Mouse (Mus musculus) heart, adult 2 months (tissue): Measurements from ENCODE around the gene Cfap221. TPM values are rescaled to one million over a fixed set of nuclear protein-coding genes. Genes with fewer than 3 reads are reported as not detected.

Experiments used
- DNase-seq, 2 experiments: peaks; one replicate each; pipeline ENCODE4 v3.0.0; 2021
- H3K27ac ChIP-seq: fragments of 200-600 bp; 2 replicates; pipeline ENCODE4 v1.8.1; 2022
- H3K27me3 ChIP-seq: fragments of 200-500 bp; 2 replicates; pipeline ENCODE4 v1.6.1; 2012; ENCODE audit warnings: mild to moderate bottlenecking, low read length, inconsistent platforms, mixed read lengths; ENCODE audit not compliant: control insufficient read depth, insufficient read depth
- H3K36me3 ChIP-seq: fragments of 200-500 bp; 2 replicates; pipeline ENCODE4 v1.6.1; 2012; ENCODE audit warnings: low read length, inconsistent platforms; ENCODE audit not compliant: control insufficient read depth, insufficient read depth
- H3K4me1 ChIP-seq: fragments of 200-500 bp; 2 replicates; pipeline ENCODE4 v1.6.1; 2011; ENCODE audit warnings: low read length; ENCODE audit not compliant: control insufficient read depth, insufficient read depth
- H3K4me3 ChIP-seq: fragments of 200-600 bp; 2 replicates; pipeline ENCODE4 v1.8.1; 2022
- H3K79me2 ChIP-seq: fragments of 200-500 bp; replicated peaks from 2 replicates; pipeline ENCODE4 v1.6.1; 2012; ENCODE audit warnings: mild to moderate bottlenecking, inconsistent platforms, low read length, moderate library complexity, mixed read lengths; ENCODE audit not compliant: control insufficient read depth, insufficient read depth
- H3K9ac ChIP-seq: fragments of 200-500 bp; 2 replicates; pipeline ENCODE4 v1.6.1; 2012; ENCODE audit warnings: low read depth, mild to moderate bottlenecking, control low read depth, inconsistent platforms, low read length, mixed read lengths
- CTCF ChIP-seq: fragments of 200-600 bp; IDR thresholded peaks from 2 replicates; pipeline ENCODE4 v1.8.1; 2022; ENCODE audit warnings: antibody characterized with exemption, mild to moderate bottlenecking, moderate library complexity
- EP300 ChIP-seq: fragments of 200-500 bp; IDR thresholded peaks from 2 replicates; pipeline ENCODE4 v1.6.1; 2011; ENCODE audit warnings: low read depth, low read length, control low read depth; ENCODE audit not compliant: insufficient read depth
- POLR2A ChIP-seq: fragments of 200-500 bp; IDR thresholded peaks from 2 replicates; pipeline ENCODE4 v1.6.1; 2011; ENCODE audit warnings: mild to moderate bottlenecking, low read depth, low read length, control low read depth; ENCODE audit not compliant: insufficient read depth
- WGBS: fragments of 180-500 bp; shearing (Covaris S2); methylation state at CpG from one replicate; pipeline ENCODE4 v1.1.7; 2018; 5-methylcytosine and 5-hydroxymethylcytosine counted together
- intact Hi-C: fragments of 180-260 bp; cut with DNase I; formaldehyde crosslinking; loops from one replicate; pipeline ENCODE4 v1.15.1; 2025
- polyA plus RNA-seq: library from polyadenylated mRNA; depleted of rRNA; stranded (reverse); fragments of >200 nt; gene quantifications from 2 replicates; pipeline ENCODE4 v1.2.3, GENCODE M21; 2012
- total RNA-seq, 2 experiments: library from RNA; stranded (reverse); gene quantifications; 2 replicates each; pipeline ENCODE4 v1.2.3; 2021

Gene Cfap221
- total and polyA plus RNA-seq, 3 experiments: 0.25 TPM; not detected in 2

DNA sequence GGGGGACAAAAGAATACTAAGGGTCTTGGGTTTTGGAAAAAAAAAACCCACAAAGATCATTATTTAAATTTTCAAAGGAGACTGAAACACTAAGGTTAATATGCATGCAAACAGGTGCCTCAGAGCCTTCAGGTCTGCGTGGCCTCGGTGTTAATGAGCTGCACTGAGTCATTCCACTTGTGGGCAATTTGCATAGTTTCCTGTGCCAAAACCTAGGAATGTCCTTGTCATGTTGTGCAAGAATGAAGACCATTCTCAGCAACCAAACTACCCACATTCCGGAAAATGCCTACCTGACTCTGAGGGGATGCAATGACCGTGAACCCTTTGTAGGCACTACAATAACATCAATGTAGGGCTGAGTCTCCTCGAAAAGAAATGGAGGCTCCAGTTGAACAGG, 10.5 kb downstream of the Cfap221 start:
- H3K4me3 ChIP-seq: no peak overlapping the region
- no peaks in the 10 kb centered on the region for H3K4me1 ChIP-seq
- no peak for DNase-seq
- no peak overlapping the region for H3K27ac ChIP-seq
- no peak overlapping the region for H3K9ac ChIP-seq
- H3K36me3 ChIP-seq: no peaks in the 10 kb centered on the region
- no peaks in the 10 kb centered on the region for H3K79me2 ChIP-seq
- 82% methylated on average over 5 of the region's 5 CpGs for WGBS
- no peaks in the 10 kb centered on the region for H3K27me3 ChIP-seq
- TF ChIP-seq POLR2A (no peak), CTCF (no peak), EP300 (no peak)
- intact Hi-C loops: no loop called here

DNA sequence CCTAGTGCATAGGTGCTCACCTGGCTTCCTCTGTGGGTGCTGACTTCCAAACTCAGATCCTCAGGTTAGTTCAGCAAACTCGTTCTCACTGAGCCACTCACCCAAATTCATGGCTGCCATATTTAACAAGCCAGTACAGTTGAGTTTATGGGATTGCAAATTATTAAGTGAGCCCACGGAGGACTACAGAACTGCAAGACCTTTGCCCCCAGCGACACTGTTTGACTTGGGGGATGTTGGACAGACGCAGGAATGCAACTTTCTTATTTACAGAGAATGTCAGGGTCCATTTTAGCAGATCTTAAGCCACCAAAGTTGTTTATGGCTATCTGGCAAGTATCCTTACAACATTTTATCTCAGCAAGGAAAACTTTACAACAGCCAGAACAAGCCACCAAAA, 21.9 kb downstream of the Cfap221 start:
- no peak for DNase-seq
- WGBS: 71% methylated on average over 4 of the region's 4 CpGs
- Histone ChIP-seq H3K27ac (no peak overlapping the region), H3K9ac (no peak overlapping the region), H3K4me1 (no peaks in the 10 kb centered on the region), H3K4me3 (no peak overlapping the region), H3K27me3 (no peaks in the 10 kb centered on the region), H3K79me2 (no peaks in the 10 kb centered on the region), H3K36me3 (no peaks in the 10 kb centered on the region)
- intact Hi-C loops: no loop called here
- TF ChIP-seq POLR2A (no peak), CTCF (no peak), EP300 (no peak)

DNA sequence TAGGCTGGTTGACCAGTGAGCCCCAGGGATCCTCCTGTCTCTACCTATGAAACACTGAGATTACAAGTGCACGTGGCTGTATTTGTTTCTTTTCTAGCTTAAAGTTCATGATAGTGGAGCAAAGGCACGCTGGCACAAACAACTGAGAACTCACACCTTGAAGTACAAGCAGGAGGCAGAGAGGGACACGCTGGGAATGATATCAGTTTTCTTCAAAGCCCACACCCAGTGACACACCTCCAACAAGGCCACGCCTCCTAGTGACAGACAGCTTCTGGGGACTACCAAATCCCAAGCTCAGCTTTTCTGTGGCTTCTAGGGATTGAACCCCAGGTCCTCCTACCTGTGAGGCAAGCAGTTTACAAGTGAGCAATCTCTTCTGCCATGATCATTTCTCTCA, 23.9 kb downstream of the Cfap221 start:
- intact Hi-C loops: no loop called here
- Histone ChIP-seq H3K4me1 (no peaks in the 10 kb centered on the region), H3K9ac (no peak overlapping the region), H3K27ac (no peak overlapping the region), H3K4me3 (no peak overlapping the region), H3K36me3 (no peaks in the 10 kb centered on the region), H3K27me3 (no peaks in the 10 kb centered on the region), H3K79me2 (no peaks in the 10 kb centered on the region)
- no peak for DNase-seq
- 37% methylated on average over 4 of the region's 4 CpGs for WGBS
- TF ChIP-seq EP300 (no peak), CTCF (no peak), POLR2A (no peak)

DNA sequence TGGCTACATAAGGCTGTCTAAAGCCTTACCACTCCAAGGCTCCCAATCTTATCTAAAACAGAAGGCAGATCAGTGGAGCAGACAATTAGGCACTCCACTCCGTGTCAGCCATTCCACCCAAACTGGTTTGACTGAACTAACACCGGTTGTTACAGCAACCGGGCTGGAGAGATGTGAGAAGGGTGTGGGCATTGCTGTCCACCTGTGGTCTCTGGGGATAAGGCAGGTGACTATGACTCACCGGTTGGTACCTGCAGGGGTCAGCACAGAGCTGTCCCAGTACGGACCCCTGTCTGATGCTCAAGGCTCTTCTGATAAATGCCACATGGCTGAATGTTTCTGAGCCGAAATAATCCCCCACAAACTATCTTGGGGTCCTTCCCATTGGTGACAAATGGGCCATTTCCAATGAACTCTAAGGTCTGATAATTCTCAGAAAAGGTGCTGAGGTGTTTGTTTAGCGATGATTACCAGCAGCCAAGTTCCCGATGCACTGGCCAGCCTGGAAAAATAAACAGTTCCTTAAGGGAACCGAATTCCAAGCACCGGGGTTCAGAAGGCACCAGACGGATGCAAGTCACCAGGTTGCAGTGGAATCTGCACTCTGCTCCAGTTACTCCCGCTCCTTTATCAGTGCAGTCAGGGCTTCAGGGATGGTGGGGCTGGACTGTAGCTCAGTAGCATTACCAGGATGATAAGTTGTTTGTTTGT, 31.1 kb downstream of the Cfap221 start:
- WGBS: 23% methylated on average over 12 of the region's 12 CpGs
- DNase-seq: no peak
- TF ChIP-seq POLR2A: no peak
- 0 out of 2 replicates have a peak, but pooled peaks have one; percentile 8 for TF ChIP-seq CTCF
- TF ChIP-seq EP300: no peak
- Histone ChIP-seq H3K79me2 (no peaks in the 10 kb centered on the region), H3K9ac (no peak overlapping the region), H3K27ac (no peak overlapping the region), H3K4me3 (no peak overlapping the region), H3K36me3 (no peaks in the 10 kb centered on the region), H3K4me1 (no peaks in the 10 kb centered on the region), H3K27me3 (no peaks in the 10 kb centered on the region)
- intact Hi-C loops: no loop called here

DNA sequence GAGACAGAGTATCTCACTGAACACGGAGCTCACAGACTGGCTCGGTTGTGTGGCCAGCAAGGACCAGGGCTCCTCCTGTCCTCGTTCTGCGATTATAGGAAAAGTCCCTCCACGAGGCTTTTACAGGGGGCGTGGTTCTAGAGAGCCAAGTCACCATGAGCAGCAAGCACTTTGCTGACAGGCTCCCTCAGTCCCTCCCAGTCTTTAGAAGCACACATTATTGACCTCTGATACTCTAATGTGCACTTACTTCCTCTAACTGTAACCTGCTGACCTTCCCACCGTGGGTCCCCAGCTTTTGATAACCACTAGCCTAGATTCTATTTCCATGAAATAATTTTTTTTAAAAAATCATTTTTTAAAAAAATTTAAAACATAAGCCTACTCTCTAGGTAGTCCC, 37.1 kb downstream of the Cfap221 start:
- intact Hi-C loops: no loop called here
- no peak for TF ChIP-seq POLR2A
- TF ChIP-seq CTCF: no peak
- TF ChIP-seq EP300: no peak
- H3K9ac ChIP-seq: no peak overlapping the region

DNA sequence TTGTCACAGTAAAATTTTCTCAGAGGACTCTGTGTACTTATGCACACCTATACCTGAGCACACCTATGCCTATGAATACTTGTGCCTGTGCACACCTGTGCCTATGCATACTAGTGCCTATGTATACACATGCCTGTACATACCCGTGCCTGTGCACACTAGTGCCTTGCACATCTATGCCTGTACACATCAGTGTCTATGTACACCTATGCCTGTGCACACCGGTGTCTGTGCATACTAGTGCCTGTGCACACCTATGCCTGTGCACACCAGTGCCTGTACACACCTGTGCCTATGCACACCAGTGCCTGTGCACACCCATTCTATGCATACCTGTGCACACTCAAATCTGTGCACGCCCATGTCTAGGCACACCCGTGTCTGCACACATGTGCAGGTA, 37.6 kb downstream of the Cfap221 start:
- WGBS: 95% methylated on average over 4 of the region's 4 CpGs

More for the DNA sequence above, 37.1 kb downstream of the Cfap221 start:
- Histone ChIP-seq H3K4me1 (no peaks in the 10 kb centered on the region), H3K4me3 (no peak overlapping the region), H3K79me2 (no peaks in the 10 kb centered on the region), H3K27me3 (no peaks in the 10 kb centered on the region), H3K36me3 (no peaks in the 10 kb centered on the region), H3K27ac (no peak overlapping the region)
- no peak for DNase-seq
- 54% methylated on average over 7 of the region's 7 CpGs for WGBS

More for the DNA sequence above, 37.6 kb downstream of the Cfap221 start:
- H3K4me1 ChIP-seq: no peaks in the 10 kb centered on the region
- intact Hi-C loops: no loop called here
- H3K79me2 ChIP-seq: no peaks in the 10 kb centered on the region
- TF ChIP-seq CTCF (no peak), POLR2A (no peak), EP300 (no peak)
- DNase-seq: no peak
- H3K27me3 ChIP-seq: no peaks in the 10 kb centered on the region
- H3K27ac ChIP-seq: no peak overlapping the region
- no peak overlapping the region for H3K4me3 ChIP-seq
- no peak overlapping the region for H3K9ac ChIP-seq
- H3K36me3 ChIP-seq: no peaks in the 10 kb centered on the region
